Mouse (Mus musculus) layer of hippocampus, postnatal 14 days (tissue): ENCODE measurements around the gene Dlg4. TPM values are rescaled to one million over a fixed set of nuclear protein-coding genes. Genes with fewer than 3 reads are reported as not detected.

Experiments used
- microRNA-seq, 2 experiments: library from miRNA; unstranded; fragments of <30 nt; microRNA quantifications; one replicate each; pipeline ENCODE4 v1.2.0; 2021
- total RNA-seq, 2 experiments: library from RNA; stranded (reverse); gene quantifications; 2 replicates each; pipeline ENCODE4 v1.2.3; 2021

Dlg4 gene
- total RNA-seq, 2 experiments from 2014 or later, result 845 to 900 TPM

Small RNA genes within 50 kb of the gene (microRNA-seq; reads per million reads assigned to microRNA genes)
- gene Gm44349 (0 to 0.23 reads per million in 2 experiments), gene Mir324 (9,675 to 10,187 reads per million in 2 experiments)

Other genes starting within 250 kb of the Dlg4 start
- 1 to 10 TPM; 1.0 to 1.1 TPM for gene Chrnb1, start 221.0 kb upstream of the Dlg4 start, total RNA-seq
- gene Fgf11, start 215.1 kb upstream of the Dlg4 start, total RNA-seq, result 10 to 100 TPM; 22.8 to 23.7 TPM
- gene Tmem102, start 211.3 kb upstream of the Dlg4 start, total RNA-seq, result not detected
- gene Gm39566, start 201.6 kb upstream of the Dlg4 start, total RNA-seq, result not detected
- not detected for gene Spem2, start 198.5 kb upstream of the Dlg4 start, total RNA-seq
- under 1 TPM; 0.50 to 0.74 TPM for gene Spem1, start 194.8 kb upstream of the Dlg4 start, total RNA-seq
- gene Nlgn2, start 179.2 kb upstream of the Dlg4 start, total RNA-seq, result 100 to 1,000 TPM; 220 to 226 TPM
- 100 to 1,000 TPM; 150 to 162 TPM for gene Tmem256, start 178.4 kb upstream of the Dlg4 start, total RNA-seq
- 10 to 100 TPM; 22.0 to 23.3 TPM for gene Plscr3, start 170.6 kb upstream of the Dlg4 start, total RNA-seq
- not detected for gene Tnk1, start 158.2 kb upstream of the Dlg4 start, total RNA-seq
- gene Tmem95, start 138.9 kb upstream of the Dlg4 start, total RNA-seq, result not detected
- gene Kctd11, start 135.5 kb upstream of the Dlg4 start, total RNA-seq, result 1 to 10 TPM; 1.1 to 1.2 TPM
- gene Acap1, start 121.4 kb upstream of the Dlg4 start, total RNA-seq, result under 1 TPM in 1 of 2 experiments, not detected in 1; 0.30 TPM
- 1 to 10 TPM; 1.5 to 2.1 TPM for gene 2810408A11Rik, start 116.0 kb upstream of the Dlg4 start, total RNA-seq
- gene Neurl4, start 115.9 kb upstream of the Dlg4 start, total RNA-seq, result 100 to 1,000 TPM; 108 to 124 TPM
- 10 to 100 TPM; 28.5 to 29.3 TPM for gene Gps2, start 103.1 kb upstream of the Dlg4 start, total RNA-seq
- 100 to 1,000 TPM; 446 to 451 TPM for gene Eif5a, start 95.0 kb upstream of the Dlg4 start, total RNA-seq
- 1 to 10 TPM; 8.3 to 9.7 TPM for gene Ybx2, start 81.1 kb upstream of the Dlg4 start, total RNA-seq
- 1 to 10 TPM; 1.8 to 3.6 TPM for gene Slc2a4, start 68.8 kb upstream of the Dlg4 start, total RNA-seq
- not detected for gene Cldn7, start 52.2 kb upstream of the Dlg4 start, total RNA-seq
- 100 to 1,000 TPM; 108 to 115 TPM for gene Ctdnep1, start 35.8 kb upstream of the Dlg4 start, total RNA-seq
- 10 to 100 TPM; 88.5 to 93.9 TPM for gene Elp5, start 34.4 kb upstream of the Dlg4 start, total RNA-seq
- gene Gabarap, start 25.8 kb upstream of the Dlg4 start, total RNA-seq, result 100 to 1,000 TPM; 221 to 251 TPM
- gene Phf23, start 21.2 kb upstream of the Dlg4 start, total RNA-seq, result 10 to 100 TPM; 38.0 to 40.0 TPM
- 10 to 100 TPM; 29.3 to 29.7 TPM for gene Dvl2, start 16.3 kb upstream of the Dlg4 start, total RNA-seq
- gene Acadvl, start 1.5 kb upstream of the Dlg4 start, total RNA-seq, result 10 to 100 TPM; 62.3 to 69.2 TPM
- gene Asgr1, start 37.1 kb downstream of the Dlg4 start, total RNA-seq, result 1 to 10 TPM in 1 of 2 experiments, under 1 TPM in 1; 0.88 to 1.0 TPM
- gene Asgr2, start 75.7 kb downstream of the Dlg4 start, total RNA-seq, result not detected
- 1 to 10 TPM in 1 of 2 experiments, under 1 TPM in 1; 0.55 to 1.2 TPM for gene Mgl2, start 113.4 kb downstream of the Dlg4 start, total RNA-seq
- gene Clec10a, start 139.3 kb downstream of the Dlg4 start, total RNA-seq, result 1 to 10 TPM; 1.1 to 2.3 TPM
- gene Slc16a11, start 195.8 kb downstream of the Dlg4 start, total RNA-seq, result 10 to 100 TPM; 26.1 to 32.9 TPM
- gene Slc16a13, start 204.1 kb downstream of the Dlg4 start, total RNA-seq, result 10 to 100 TPM in 1 of 2 experiments, 1 to 10 TPM in 1; 9.3 to 12.6 TPM
- 1 to 10 TPM; 2.7 to 2.9 TPM for gene Bcl6b, start 212.9 kb downstream of the Dlg4 start, total RNA-seq
- 10 to 100 TPM; 42.3 to 47.7 TPM for gene 0610010K14Rik, start 221.0 kb downstream of the Dlg4 start, total RNA-seq
- gene Gm21988, start 222.9 kb downstream of the Dlg4 start, total RNA-seq, result 1 to 10 TPM; 7.2 to 7.9 TPM
- 100 to 1,000 TPM; 280 to 324 TPM for gene Rnasek, start 222.9 kb downstream of the Dlg4 start, total RNA-seq
- gene Alox12, start 238.4 kb downstream of the Dlg4 start, total RNA-seq, result under 1 TPM in 1 of 2 experiments, not detected in 1; 0.48 TPM